Mouse (Mus musculus) lung, postnatal 0 days (tissue): Measurements from ENCODE around the gene Kctd19. TPM values are rescaled to one million over a fixed set of nuclear protein-coding genes. Genes with fewer than 3 reads are reported as not detected.

ENCODE experiments used
- ATAC-seq: fragments of 200-750 bp; cut with Nextera tagmentation; 2 replicates; pipeline ENCODE4 v1.8.0; 2017; ENCODE audit warnings: moderate library complexity
- DNase-seq: peaks from one replicate; pipeline ENCODE4 v3.0.0-alpha.2; 2016; ENCODE audit warnings: low spot score
- H3K27ac ChIP-seq: fragments of 300-500 bp; sonication (generic); 2 replicates; pipeline ENCODE4 v1.5.1; 2014; ENCODE audit warnings: antibody characterized with exemption, mild to moderate bottlenecking, low read length, mixed read lengths
- H3K27me3 ChIP-seq: fragments of 300-500 bp; sonication (generic); replicated peaks from 2 replicates; pipeline ENCODE4 v1.6.1; 2014; ENCODE audit warnings: low read length, mixed read lengths; ENCODE audit not compliant: insufficient read depth
- H3K36me3 ChIP-seq: fragments of 300-500 bp; sonication (generic); 2 replicates; pipeline ENCODE4 v1.6.1; 2014; ENCODE audit warnings: low read length, mixed read lengths; ENCODE audit not compliant: insufficient read depth
- H3K4me1 ChIP-seq: fragments of 300-500 bp; sonication (generic); 2 replicates; pipeline ENCODE4 v1.6.1; 2014; ENCODE audit warnings: antibody characterized with exemption, low read depth, low read length, mixed read lengths; ENCODE audit not compliant: insufficient read depth
- H3K4me2 ChIP-seq: fragments of 300-500 bp; sonication (generic); replicated peaks from 2 replicates; pipeline ENCODE4 v1.6.1; 2014; ENCODE audit warnings: low read depth, mild to moderate bottlenecking, low read length, moderate library complexity, mixed read lengths
- H3K4me3 ChIP-seq: fragments of 300-500 bp; sonication (generic); 2 replicates; pipeline ENCODE4 v1.5.1; 2014; ENCODE audit warnings: low read depth, low read length
- H3K9ac ChIP-seq: fragments of 300-500 bp; sonication (generic); replicated peaks from 2 replicates; pipeline ENCODE4 v1.6.1; 2014; ENCODE audit warnings: low read depth, mild to moderate bottlenecking
- H3K9me3 ChIP-seq: fragments of 300-500 bp; sonication (generic); 2 replicates; pipeline ENCODE4 v1.6.1; 2016; ENCODE audit warnings: low read length, mixed read lengths
- CTCF ChIP-seq: IDR thresholded peaks from 2 replicates; pipeline ENCODE4 v1.5.1; 2016; ENCODE audit warnings: antibody characterized with exemption, mild to moderate bottlenecking
- EP300 ChIP-seq: IDR thresholded peaks from 2 replicates; pipeline ENCODE4 v1.6.1; 2016; ENCODE audit warnings: antibody characterized with exemption, mild to moderate bottlenecking, control low read depth
- WGBS: fragments of 180-500 bp; shearing (Covaris S2); extraction: QIAGEN DNeasy Blood & Tissue Kit; methylation state at CpG from one replicate; pipeline ENCODE4 v1.1.7; 2014; 5-methylcytosine and 5-hydroxymethylcytosine counted together
- polyA plus RNA-seq: library from polyadenylated mRNA; unstranded; fragments of >200 nt; fragmentation: Nextera tagmentation; extraction: Ambion mirVana; gene quantifications from 2 replicates; pipeline ENCODE4 v1.2.1, GENCODE M21; 2015

The Kctd19 gene
- polyA plus RNA-seq, 1 experiment from 2014 or later: 0.38 TPM

DNA sequence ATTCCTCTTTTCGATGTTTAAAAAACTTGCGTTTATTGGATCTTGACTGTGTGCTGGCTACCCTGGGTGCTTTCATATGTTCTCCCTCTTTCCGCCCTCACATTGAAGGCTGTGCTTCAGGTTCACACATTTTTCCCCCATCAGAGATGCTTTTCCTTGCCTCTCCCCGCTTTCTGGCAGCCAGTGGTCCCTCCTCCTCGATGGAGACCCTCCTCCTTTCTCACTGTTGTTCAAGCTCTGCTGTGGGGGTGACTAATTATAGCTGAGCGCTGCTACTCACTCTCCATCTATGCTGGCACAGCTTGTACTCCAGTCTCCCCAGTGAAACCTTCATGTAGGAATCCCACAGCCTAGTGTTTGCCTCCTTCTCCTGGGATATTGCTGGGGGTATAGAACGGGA is 63.1 kb downstream of the Kctd19 start:
- no peak for ATAC-seq
- H3K4me1 ChIP-seq: peaks cover 6% of the 10 kb centered on the region
- no peak for DNase-seq
- peak overlapping the region; percentile 100 for H3K4me2 ChIP-seq
- H3K9ac ChIP-seq: no peak overlapping the region
- H3K9me3 ChIP-seq: no peaks in the 10 kb centered on the region
- H3K27me3 ChIP-seq: no peaks in the 10 kb centered on the region
- H3K27ac ChIP-seq: no peak overlapping the region
- TF ChIP-seq CTCF (no peak), EP300 (no peak)
- H3K36me3 ChIP-seq: no peaks in the 10 kb centered on the region
- peak overlapping the region; percentile 57; the same call in 1 of the 2 replicates for H3K4me3 ChIP-seq
- 46% methylated on average over 7 of the region's 7 CpGs for WGBS

- peak overlapping the region; percentile 51 for H3K27ac ChIP-seq
- H3K4me2 ChIP-seq: peak overlapping the region; percentile 100
- no peak for TF ChIP-seq CTCF
- TF ChIP-seq EP300: no peak
- peak overlapping the region; percentile 57 for H3K4me3 ChIP-seq
- ATAC-seq: no peak
- 2% methylated on average over 13 of the region's 48 CpGs for WGBS
- H3K9me3 ChIP-seq: no peaks in the 10 kb centered on the region
- H3K27me3 ChIP-seq: no peaks in the 10 kb centered on the region
- DNase-seq: peak; percentile 39
- H3K36me3 ChIP-seq: no peaks in the 10 kb centered on the region
- H3K4me1 ChIP-seq: peaks cover 13% of the 10 kb centered on the region
- peak overlapping the region; percentile 53 for H3K9ac ChIP-seq
Observed at GRCm38 (mm10) chr8:105349096-105349771, 64.1 kb downstream of the Kctd19 start.

- Histone ChIP-seq H3K27ac (peak within 1 kb of the TSS; percentile 87), H3K9me3 (no peaks in the 10 kb centered on the region), H3K4me3 (peak within 1 kb of the TSS; percentile 57), H3K27me3 (no peaks in the 10 kb centered on the region), H3K4me1 (peaks cover 14% of the 10 kb centered on the region), H3K9ac (peak within 1 kb of the TSS; percentile 64), H3K36me3 (no peaks in the 10 kb centered on the region), H3K4me2 (peak within 1 kb of the TSS; percentile 100)
- WGBS: 1% methylated on average over 34 of the region's 34 CpGs
- TF ChIP-seq CTCF (peak; percentile 35), EP300 (no peak)
- no peak for ATAC-seq
- DNase-seq: peak; percentile 57
Observed at GRCm38 (mm10) chr8:105348450-105349095, 64.7 kb downstream of the Kctd19 start, which contains the start of gene Slc9a5. Gene Slc9a5 (plus strand): TSS chr8:105348843.

- H3K9ac ChIP-seq: peak within 1 kb of the TSS; percentile 64
- H3K27me3 ChIP-seq: no peaks in the 10 kb centered on the region
- peaks cover 23% of the 10 kb centered on the region for H3K4me1 ChIP-seq
- H3K27ac ChIP-seq: peak within 1 kb of the TSS; percentile 87
- peak within 1 kb of the TSS; percentile 100 for H3K4me2 ChIP-seq
- TF ChIP-seq EP300 (0 out of 2 replicates have a peak, but pooled peaks have one; percentile 7), CTCF (peak; percentile 55)
- no peaks in the 10 kb centered on the region for H3K36me3 ChIP-seq
- peak; percentile 100 for DNase-seq
- peak; percentile 87 for ATAC-seq
- no peaks in the 10 kb centered on the region for H3K9me3 ChIP-seq
- WGBS: under 1% methylated on average over 52 of the region's 53 CpGs
- H3K4me3 ChIP-seq: peak within 1 kb of the TSS; percentile 57
Observed at GRCm38 (mm10) chr8:105347428-105348221, 65.7 kb downstream of the Kctd19 start, which contains the start of gene Fhod1. Gene Fhod1 (minus strand): TSS chr8:105347953.

- under 1% methylated on average over 30 of the region's 34 CpGs for WGBS
- TF ChIP-seq EP300: peak; percentile 82
- TF ChIP-seq CTCF: no peak
- Histone ChIP-seq H3K9me3 (no peaks in the 10 kb centered on the region), H3K4me1 (peaks cover 25% of the 10 kb centered on the region), H3K27me3 (no peaks in the 10 kb centered on the region), H3K9ac (peak overlapping the region; percentile 64), H3K36me3 (no peaks in the 10 kb centered on the region), H3K27ac (peak overlapping the region; percentile 87), H3K4me2 (peak overlapping the region; percentile 100), H3K4me3 (peak overlapping the region; percentile 57)
- ATAC-seq: peak; percentile 57
- DNase-seq: peak; percentile 92
Observed at GRCm38 (mm10) chr8:105346611-105347427, 66.5 kb downstream of the Kctd19 start.
